Mouse (Mus musculus) thymus, postnatal 4 days (tissue): ENCODE results near the gene Cldn2.

Experiments used
- DNase-seq: peaks from one replicate; pipeline ENCODE4 v3.0.0; 2021

The Cldn2 gene

GRCm38 (mm10) chrX:139808085-139808484 lies 7.5 kb downstream of the Cldn2 start:
- no peak for DNase-seq

- DNase-seq, result no peak
Measured at GRCm38 (mm10) chrX:139808501-139808900, 7.9 kb downstream of the Cldn2 start.

GRCm38 (mm10) chrX:139812636-139813298 lies 12.1 kb downstream of the Cldn2 start:
- no peak for DNase-seq

- DNase-seq, result no peak
Measured at GRCm38 (mm10) chrX:139813299-139814002, 12.8 kb downstream of the Cldn2 start.

GRCm38 (mm10) chrX:139814018-139814635 lies 13.5 kb downstream of the Cldn2 start:
- DNase-seq, result no peak

- DNase-seq, result no peak
Measured at GRCm38 (mm10) chrX:139815201-139815600, 14.6 kb downstream of the Cldn2 start.

- DNase-seq, result no peak
Measured at GRCm38 (mm10) chrX:139825402-139825801, 24.8 kb downstream of the Cldn2 start.

- DNase-seq, result no peak
Measured at GRCm38 (mm10) chrX:139826926-139827325, 26.3 kb downstream of the Cldn2 start.

- no peak for DNase-seq
Measured at GRCm38 (mm10) chrX:139828363-139829092, 27.9 kb downstream of the Cldn2 start.

GRCm38 (mm10) chrX:139832464-139832863 lies 31.8 kb downstream of the Cldn2 start:
- DNase-seq, result peak; percentile 41

GRCm38 (mm10) chrX:139839057-139839456 lies 38.4 kb downstream of the Cldn2 start:
- DNase-seq, result no peak

GRCm38 (mm10) chrX:139841091-139841490 lies 40.5 kb downstream of the Cldn2 start:
- no peak for DNase-seq

- DNase-seq, result no peak
Measured at GRCm38 (mm10) chrX:139854795-139855194, 54.2 kb downstream of the Cldn2 start.

GRCm38 (mm10) chrX:139859402-139859801 lies 58.8 kb downstream of the Cldn2 start:
- no peak for DNase-seq
